Mouse (Mus musculus) activated CD4-positive, CD25-positive, alpha-beta regulatory T cell, adult 4 months (primary cell): ENCODE results near the gene Chpf. TPM values are rescaled to one million over a fixed set of nuclear protein-coding genes. Genes with fewer than 3 reads are reported as not detected.

Experiments
- ATAC-seq: one replicate; pipeline ENCODE4 v1.8.0; 2017
- polyA plus RNA-seq, 2 experiments: library from polyadenylated mRNA; unstranded; fragments of 100-300 nt; shearing (Covaris generic); gene quantifications; one replicate each; pipeline ENCODE4 v1.2.1; 2017

Gene Chpf
- polyA plus RNA-seq, 2 experiments from 2014 or later: 4.0 to 5.3 TPM

GRCm38 (mm10) chr1:75498897-75499296, 19.8 kb upstream of the Chpf start:
- no peak for ATAC-seq

GRCm38 (mm10) chr1:75494878-75495548, 15.9 kb upstream of the Chpf start:
- ATAC-seq: no peak

- ATAC-seq: no peak
These were observed 13.6 kb upstream of the Chpf start for GRCm38 (mm10) chr1:75492579-75493170.

GRCm38 (mm10) chr1:75490785-75491551, 11.9 kb upstream of the Chpf start:
- no peak for ATAC-seq

GRCm38 (mm10) chr1:75487405-75488161, 8.5 kb upstream of the Chpf start:
- peak; percentile 76 for ATAC-seq

- no peak for ATAC-seq
These were observed 7.9 kb upstream of the Chpf start for GRCm38 (mm10) chr1:75487040-75487404.

GRCm38 (mm10) chr1:75486561-75486960, 7.5 kb upstream of the Chpf start:
- ATAC-seq: no peak

GRCm38 (mm10) chr1:75480735-75481134, 1.6 kb upstream of the Chpf start:
- ATAC-seq: no peak

GRCm38 (mm10) chr1:75480036-75480435, 929 bp upstream of the Chpf start:
- ATAC-seq: no peak

- no peak for ATAC-seq
These were observed 505 bp upstream of the Chpf start for GRCm38 (mm10) chr1:75479635-75479989.

GRCm38 (mm10) chr1:75478497-75478896, 610 bp downstream of the Chpf start:
- peak; percentile 4 for ATAC-seq

- ATAC-seq: no peak
These were observed 1.2 kb downstream of the Chpf start for GRCm38 (mm10) chr1:75477966-75478290.

GRCm38 (mm10) chr1:75477264-75477965, 1.7 kb downstream of the Chpf start:
- ATAC-seq: peak; percentile 21

- ATAC-seq: no peak
These were observed 2.7 kb downstream of the Chpf start for GRCm38 (mm10) chr1:75476441-75476840.

- no peak for ATAC-seq
These were observed 9.8 kb downstream of the Chpf start for GRCm38 (mm10) chr1:75469287-75469825.

- ATAC-seq: peak; percentile 87
These were observed 11.7 kb downstream of the Chpf start for GRCm38 (mm10) chr1:75467215-75467927.

GRCm38 (mm10) chr1:75463652-75464204, 15.4 kb downstream of the Chpf start:
- no peak for ATAC-seq

GRCm38 (mm10) chr1:75462636-75463035, 16.5 kb downstream of the Chpf start:
- ATAC-seq: no peak

- no peak for ATAC-seq
These were observed 18.8 kb downstream of the Chpf start for GRCm38 (mm10) chr1:75460297-75460696.

GRCm38 (mm10) chr1:75458789-75459684, 20.1 kb downstream of the Chpf start:
- ATAC-seq: no peak
